Mouse (Mus musculus) CH12.LX (cell line): ENCODE data around the gene Rasa4. TPM values are rescaled to one million over a fixed set of nuclear protein-coding genes. Genes with fewer than 3 reads are reported as not detected.
"Not testable (repeated sequence)": the region's sequence is repeated elsewhere in the genome, so short reads cannot be mapped to it uniquely, and the experiment has no call there.

Experiments used
- DNase-seq: peaks from one replicate; pipeline ENCODE4 v3.0.0-alpha.2; 2013; ENCODE audit errors: extremely low read depth
- H3K27ac ChIP-seq: 2 replicates; pipeline ENCODE4 v1.5.1; 2012; ENCODE audit warnings: low read depth, mild to moderate bottlenecking, control low read depth, moderate library complexity; ENCODE audit not compliant: insufficient read depth
- H3K27me3 ChIP-seq: replicated peaks from 2 replicates; pipeline ENCODE3; 2012; ENCODE audit warnings: inconsistent platforms
- H3K36me3 ChIP-seq, 2 experiments: replicated peaks in 1 of 2; 2 replicates each; pipeline versions ENCODE3 to v1.6.1; 2012; ENCODE audit warnings: inconsistent platforms in 1 of 2, low read length in 1 of 2, mild to moderate bottlenecking in 1 of 2, mixed read lengths in 1 of 2, moderate library complexity in 1 of 2; ENCODE audit not compliant: control insufficient read depth in 1 of 2, insufficient read depth in 1 of 2
- H3K4me1 ChIP-seq, 2 experiments: 2 replicates each; pipeline ENCODE4 v1.6.1; 2012; ENCODE audit warnings: inconsistent platforms in 1 of 2, moderate library complexity in 1 of 2; ENCODE audit not compliant: insufficient read depth in 2 of 2, control insufficient read depth in 1 of 2
- H3K4me2 ChIP-seq: 2 replicates; pipeline ENCODE4 v1.6.1; 2012; ENCODE audit warnings: low read depth, mild to moderate bottlenecking, control low read depth; ENCODE audit not compliant: poor library complexity, insufficient read depth, severe bottlenecking
- H3K4me3 ChIP-seq, 3 experiments: fragments of 150-350 bp in 1 of 3; sonication (generic) in 1 of 3; replicated peaks in 1 of 3; 2 replicates each; pipeline versions ENCODE3 to v1.5.1; 2011 to 2012; ENCODE audit warnings: low read depth in 2 of 3, low read length in 2 of 3, mild to moderate bottlenecking in 2 of 3, moderate library complexity in 2 of 3, control low read depth in 1 of 3, improper control_type of control experiment in 1 of 3, inconsistent platforms in 1 of 3, mixed read lengths in 1 of 3; ENCODE audit not compliant: poor library complexity in 1 of 3
- H3K79me2 ChIP-seq: replicated peaks from 2 replicates; pipeline ENCODE4 v1.6.1; 2012; ENCODE audit warnings: mild to moderate bottlenecking, moderate library complexity; ENCODE audit not compliant: control insufficient read depth, poor library complexity, insufficient read depth, severe bottlenecking; ENCODE audit errors: extremely low read depth
- H3K9ac ChIP-seq: 2 replicates; pipeline ENCODE4 v1.6.1; 2012; ENCODE audit warnings: low read depth, mild to moderate bottlenecking, control low read depth, moderate library complexity; ENCODE audit not compliant: insufficient read depth
- H3K9me3 ChIP-seq: replicated peaks from 2 replicates; pipeline ENCODE3; 2012; ENCODE audit warnings: low read length, inconsistent platforms, mixed read lengths
- BHLHE40 ChIP-seq: IDR thresholded peaks from 2 replicates; pipeline ENCODE4 v1.6.1; 2011; ENCODE audit warnings: mild to moderate bottlenecking, low read depth, low read length, improper control_type of control experiment
- CHD1 ChIP-seq: IDR thresholded peaks from 2 replicates; pipeline ENCODE4 v1.6.1; 2012; ENCODE audit warnings: low read depth, low read length, improper control_type of control experiment, inconsistent platforms
- CHD2 ChIP-seq: IDR thresholded peaks from 2 replicates; pipeline ENCODE4 v1.6.1; 2011; ENCODE audit warnings: low read length, improper control_type of control experiment
- CTCF ChIP-seq, 2 experiments: IDR thresholded peaks in 1 of 2; conservative IDR thresholded peaks in 1 of 2; 2 replicates each; pipeline ENCODE4 v1.5.1; 2011 to 2012; ENCODE audit warnings: low read depth in 2 of 2, low read length in 2 of 2, improper control_type of control experiment in 1 of 2, inconsistent platforms in 1 of 2, mild to moderate bottlenecking in 1 of 2, moderate library complexity in 1 of 2
- E2F4 ChIP-seq: IDR thresholded peaks from 2 replicates; pipeline ENCODE4 v1.6.1; 2011; ENCODE audit warnings: low read depth, low read length, improper control_type of control experiment; ENCODE audit not compliant: insufficient replicate concordance
- ELF1 ChIP-seq: IDR thresholded peaks from 2 replicates; pipeline ENCODE4 v1.6.1; 2014; ENCODE audit warnings: low read depth, mild to moderate bottlenecking, inconsistent platforms, low read length, improper control_type of control experiment
- EP300 ChIP-seq: IDR thresholded peaks from 2 replicates; pipeline ENCODE4 v1.6.1; 2011; ENCODE audit warnings: low read length, improper control_type of control experiment
- ETS1 ChIP-seq: conservative IDR thresholded peaks from 2 replicates; pipeline ENCODE4 v1.6.1; 2012; ENCODE audit warnings: low read depth, mild to moderate bottlenecking, inconsistent platforms, low read length, improper control_type of control experiment, moderate library complexity
- JUN ChIP-seq: IDR thresholded peaks from 2 replicates; pipeline ENCODE4 v1.6.1; 2011; ENCODE audit warnings: low read depth, mild to moderate bottlenecking, low read length, improper control_type of control experiment, moderate library complexity; ENCODE audit not compliant: insufficient read depth
- KAT2A ChIP-seq: IDR thresholded peaks from 2 replicates; pipeline ENCODE4 v1.6.1; 2012; ENCODE audit warnings: low read length, improper control_type of control experiment, inconsistent platforms; ENCODE audit not compliant: insufficient replicate concordance
- MAFK ChIP-seq: IDR thresholded peaks from 2 replicates; pipeline ENCODE4 v1.6.1; 2011; ENCODE audit warnings: low read length, improper control_type of control experiment; ENCODE audit not compliant: insufficient replicate concordance
- MAX ChIP-seq: IDR thresholded peaks from 2 replicates; pipeline ENCODE4 v1.6.1; 2011; ENCODE audit warnings: low read length, improper control_type of control experiment
- MAZ ChIP-seq: IDR thresholded peaks from 2 replicates; pipeline ENCODE4 v1.6.1; 2012; ENCODE audit warnings: low read depth, mild to moderate bottlenecking, inconsistent platforms, low read length, improper control_type of control experiment, moderate library complexity
- MEF2A ChIP-seq: IDR thresholded peaks from 2 replicates; pipeline ENCODE4 v1.6.1; 2014; ENCODE audit warnings: low read depth, mild to moderate bottlenecking, inconsistent platforms, low read length, improper control_type of control experiment, borderline replicate concordance
- MYC ChIP-seq: IDR thresholded peaks from 2 replicates; pipeline ENCODE4 v1.6.1; 2011; ENCODE audit warnings: low read depth, mild to moderate bottlenecking, improper control_type of control experiment, low read length
- NELFE ChIP-seq: IDR thresholded peaks from 2 replicates; pipeline ENCODE4 v1.6.1; 2011; ENCODE audit warnings: low read depth, low read length, improper control_type of control experiment
- NRF1 ChIP-seq: IDR thresholded peaks from 2 replicates; pipeline ENCODE4 v1.6.1; 2014; ENCODE audit warnings: low read depth, mild to moderate bottlenecking, inconsistent platforms, low read length, improper control_type of control experiment, moderate library complexity
- PAX5 ChIP-seq: IDR thresholded peaks from 2 replicates; pipeline ENCODE4 v1.6.1; 2012; ENCODE audit warnings: low read length, inconsistent platforms, mixed read lengths
- POLR2A ChIP-seq: IDR thresholded peaks from 2 replicates; pipeline ENCODE4 v1.6.1; 2011; ENCODE audit warnings: low read depth, mild to moderate bottlenecking, improper control_type of control experiment, low read length
- POLR2AphosphoS2 ChIP-seq: IDR thresholded peaks from 2 replicates; pipeline ENCODE4 v1.6.1; 2011; ENCODE audit warnings: low read depth, low read length, improper control_type of control experiment
- RAD21 ChIP-seq: IDR thresholded peaks from 2 replicates; pipeline ENCODE4 v1.6.1; 2011; ENCODE audit warnings: low read depth, mild to moderate bottlenecking, low read length, improper control_type of control experiment, moderate library complexity
- RCOR1 ChIP-seq: conservative IDR thresholded peaks from 2 replicates; pipeline ENCODE4 v1.6.1; 2012; ENCODE audit warnings: low read depth, mild to moderate bottlenecking, inconsistent platforms, low read length, improper control_type of control experiment
- SMC3 ChIP-seq: IDR thresholded peaks from 2 replicates; pipeline ENCODE4 v1.6.1; 2011; ENCODE audit warnings: low read depth, low read length, improper control_type of control experiment
- TBP ChIP-seq: conservative IDR thresholded peaks from 2 replicates; pipeline ENCODE4 v1.6.1; 2011; ENCODE audit warnings: low read depth, low read length, improper control_type of control experiment
- UBTF ChIP-seq: IDR thresholded peaks from 2 replicates; pipeline ENCODE4 v1.6.1; 2012; ENCODE audit warnings: low read depth, mild to moderate bottlenecking, inconsistent platforms, low read length, improper control_type of control experiment, moderate library complexity
- USF2 ChIP-seq: conservative IDR thresholded peaks from 2 replicates; pipeline ENCODE4 v1.6.1; 2011; ENCODE audit warnings: low read depth, low read length, improper control_type of control experiment
- ZC3H11A ChIP-seq: IDR thresholded peaks from 2 replicates; pipeline ENCODE4 v1.6.1; 2012; ENCODE audit warnings: low read depth, mild to moderate bottlenecking, inconsistent platforms, low read length, improper control_type of control experiment
- ZKSCAN1 ChIP-seq: IDR thresholded peaks from 2 replicates; pipeline ENCODE4 v1.6.1; 2012; ENCODE audit warnings: low read depth, inconsistent platforms, low read length, improper control_type of control experiment, borderline replicate concordance
- ZMIZ1 ChIP-seq: IDR thresholded peaks from 2 replicates; pipeline ENCODE4 v1.6.1; 2012; ENCODE audit warnings: low read depth, mild to moderate bottlenecking, inconsistent platforms, low read length, improper control_type of control experiment
- dilution Hi-C: fragments of 300-500 bp; cut with MboI; formaldehyde crosslinking; loops from 2 replicates; pipeline ENCODE4 v1.14.3; 2020; ENCODE audit warnings: low sequenced_read_pairs; ENCODE audit not compliant: extremely low pct_unique_long_range_greater_than_20kb, extremely low pct_ligation_motif_present
- in situ Hi-C: fragments of 300-500 bp; cut with MboI; formaldehyde crosslinking; loops from 3 replicates; pipeline ENCODE4 v1.14.3; 2019; ENCODE audit warnings: low sequenced_read_pairs, low pct_ligation_motif_present, low pct_unique_long_range_greater_than_20kb, mixed read lengths
- polyA plus RNA-seq: library from polyadenylated mRNA; unstranded; fragments of >175 nt; gene quantifications from 2 replicates; pipeline ENCODE4 v1.2.1, GENCODE M21; 2012; ENCODE audit warnings: low read depth; ENCODE audit not compliant: insufficient read length
- total RNA-seq, 2 experiments: library from RNA; depleted of rRNA; stranded (reverse); fragments of 300-350 nt in 1 of 2; fragments of >200 nt in 1 of 2; gene quantifications; 2 replicates each; pipeline ENCODE4 v1.2.3; 2012 to 2014

Rasa4 gene
- total and polyA plus RNA-seq, 3 experiments = 0.07 to 1.3 (median 0.16) TPM

GRCm38 (mm10) chr5:136152365-136152764 lies 68.6 kb downstream of the Rasa4 start:
- Histone ChIP-seq H3K9me3 (no peaks in the 10 kb centered on the region), H3K4me1 (peaks cover 10 to 27% of the 10 kb centered on the region in 2 experiments), H3K4me3 (no peak overlapping the region), H3K36me3 (peaks cover 3 to 28% of the 10 kb centered on the region in 2 experiments), H3K27me3 (no peaks in the 10 kb centered on the region), H3K27ac (no peak overlapping the region), H3K79me2 (no peaks in the 10 kb centered on the region), H3K4me2 (no peak overlapping the region), H3K9ac (no peak overlapping the region)
- in situ Hi-C loops = no loop called here
- dilution Hi-C loops = no loop called here
- no peak for DNase-seq
- TF ChIP-seq EP300 (no peak), NRF1 (no peak), PAX5 (no peak), MEF2A (no peak), MAZ (no peak), ZKSCAN1 (no peak), CTCF (conservative IDR thresholded peaks at IDR 0.05 in 1 of 2, IDR thresholded peaks at IDR 0.05 in 1 of 2; ENCODE audit: low read depth in 2 of 2, low read length in 2 of 2) (no peak), E2F4 (no peak), RAD21 (no peak), MYC (no peak), RCOR1 (no peak), POLR2AphosphoS2 (no peak), KAT2A (no peak), CHD1 (no peak), MAX (no peak), CHD2 (no peak), BHLHE40 (no peak), SMC3 (no peak)

- Histone ChIP-seq H3K27me3 (no peaks in the 10 kb centered on the region), H3K4me1 (peaks cover 4% of the 10 kb centered on the region in 2 experiments; a peak in 3 of 4 replicates), H3K9me3 (peaks cover 3% of the 10 kb centered on the region), H3K4me2 (no peak overlapping the region), H3K4me3 (no peak overlapping the region), H3K27ac (no peak overlapping the region), H3K36me3 (peaks cover 7 to 32% of the 10 kb centered on the region in 2 experiments), H3K79me2 (no peaks in the 10 kb centered on the region), H3K9ac (no peak overlapping the region)
- in situ Hi-C loops (no loop called here), dilution Hi-C loops (no loop called here)
- TF ChIP-seq ZMIZ1 (no peak), BHLHE40 (no peak), JUN (no peak), TBP (no peak), KAT2A (no peak), ETS1 (no peak), POLR2A (no peak), ELF1 (no peak), MYC (no peak), UBTF (no peak), MAFK (no peak), MEF2A (no peak), POLR2AphosphoS2 (no peak), RAD21 (no peak), USF2 (no peak), ZKSCAN1 (no peak), NELFE (no peak), ZC3H11A (no peak), CHD1 (no peak)
- DNase-seq = no peak
These were observed 71.7 kb downstream of the Rasa4 start for GRCm38 (mm10) chr5:136155399-136155798.

- H3K79me2 ChIP-seq, DNase-seq, H3K9ac ChIP-seq, H3K27ac ChIP-seq, H3K27me3 ChIP-seq, in situ Hi-C loops, dilution Hi-C loops, H3K4me3 ChIP-seq, H3K9me3 ChIP-seq, H3K4me1 ChIP-seq, H3K4me2 ChIP-seq: not testable (repeated sequence)
- peaks cover 13 to 48% of the 10 kb centered on the region in 2 experiments for H3K36me3 ChIP-seq
These were observed 76.4 kb downstream of the Rasa4 start for GRCm38 (mm10) chr5:136160084-136160483.
